Mouse (Mus musculus) limb, embryonic 15.5 days (tissue): Measurements from ENCODE around the gene Atg7. TPM values are rescaled to one million over a fixed set of nuclear protein-coding genes. Genes with fewer than 3 reads are reported as not detected.

Experiments
- ATAC-seq: fragments of 200-750 bp; cut with Nextera tagmentation; 2 replicates; pipeline ENCODE4 v1.8.0; 2017; ENCODE audit warnings: low read depth, moderate TSS enrichment; ENCODE audit not compliant: insufficient number of reproducible peaks, low FRiP score, low TSS enrichment
- H3K27ac ChIP-seq: fragments of 300-500 bp; sonication (generic); 2 replicates; pipeline ENCODE4 v1.5.1; 2015; ENCODE audit warnings: moderate library complexity, mild to moderate bottlenecking, inconsistent platforms
- H3K27me3 ChIP-seq: fragments of 300-500 bp; sonication (generic); 2 replicates; pipeline ENCODE4 v1.6.1; 2015; ENCODE audit warnings: inconsistent platforms
- H3K36me3 ChIP-seq: fragments of 300-500 bp; sonication (generic); 2 replicates; pipeline ENCODE4 v1.6.1; 2015; ENCODE audit warnings: inconsistent platforms
- H3K4me1 ChIP-seq: fragments of 300-500 bp; sonication (generic); 2 replicates; pipeline ENCODE4 v1.6.1; 2015; ENCODE audit warnings: inconsistent platforms
- H3K4me2 ChIP-seq: fragments of 300-500 bp; sonication (generic); 2 replicates; pipeline ENCODE4 v1.6.1; 2015; ENCODE audit warnings: mild to moderate bottlenecking, inconsistent platforms
- H3K4me3 ChIP-seq: fragments of 300-500 bp; sonication (generic); 2 replicates; pipeline ENCODE4 v1.5.1; 2015; ENCODE audit warnings: mild to moderate bottlenecking, inconsistent platforms
- H3K9ac ChIP-seq: fragments of 300-500 bp; sonication (generic); 2 replicates; pipeline ENCODE4 v1.6.1; 2015; ENCODE audit warnings: inconsistent platforms
- H3K9me3 ChIP-seq: fragments of 300-500 bp; sonication (generic); 2 replicates; pipeline ENCODE4 v1.6.1; 2016; ENCODE audit warnings: inconsistent platforms
- WGBS: fragments of 180-500 bp; shearing (Covaris S2); methylation state at CpG from one replicate; pipeline ENCODE4 v1.1.7; 2015; 5-methylcytosine and 5-hydroxymethylcytosine counted together
- polyA plus RNA-seq: library from polyadenylated mRNA; unstranded; fragments of >200 nt; fragmentation: Nextera tagmentation; extraction: Ambion mirVana; gene quantifications from 2 replicates; pipeline ENCODE4 v1.2.1, GENCODE M21; 2015

Gene Atg7
- polyA plus RNA-seq, 1 experiment from 2014 or later, result 19.5 TPM

GRCm38 (mm10) chr6:114833058-114833685, 190.3 kb downstream of the Atg7 start:
- peaks cover 15% of the 10 kb centered on the region for H3K4me1 ChIP-seq
- no peak overlapping the region for H3K4me3 ChIP-seq
- ATAC-seq, result no peak
- peak overlapping the region; percentile 54; the same call in 1 of the 2 replicates for H3K27ac ChIP-seq
- H3K9me3 ChIP-seq, result no peaks in the 10 kb centered on the region
- no peak overlapping the region for H3K4me2 ChIP-seq
- no peak overlapping the region for H3K9ac ChIP-seq
- H3K36me3 ChIP-seq, result no peaks in the 10 kb centered on the region
- no peaks in the 10 kb centered on the region for H3K27me3 ChIP-seq
- WGBS, result 69% methylated on average over 9 of the region's 9 CpGs

GRCm38 (mm10) chr6:114833791-114834346, 191.0 kb downstream of the Atg7 start:
- no peak overlapping the region for H3K9ac ChIP-seq
- H3K4me3 ChIP-seq, result no peak overlapping the region
- WGBS, result 62% methylated on average over 4 of the region's 4 CpGs
- H3K4me1 ChIP-seq, result peaks cover 17% of the 10 kb centered on the region
- ATAC-seq, result no peak; the same call in 1 of the 2 replicates
- H3K9me3 ChIP-seq, result no peaks in the 10 kb centered on the region
- no peaks in the 10 kb centered on the region for H3K36me3 ChIP-seq
- H3K27ac ChIP-seq, result peak overlapping the region; percentile 54; the same call in 1 of the 2 replicates
- no peak overlapping the region for H3K4me2 ChIP-seq
- no peaks in the 10 kb centered on the region for H3K27me3 ChIP-seq

GRCm38 (mm10) chr6:114835344-114835743, 192.4 kb downstream of the Atg7 start:
- Histone ChIP-seq H3K9me3 (no peaks in the 10 kb centered on the region), H3K4me1 (peaks cover 31% of the 10 kb centered on the region), H3K4me3 (no peak overlapping the region), H3K27ac (no peak overlapping the region), H3K27me3 (no peaks in the 10 kb centered on the region), H3K36me3 (no peaks in the 10 kb centered on the region), H3K9ac (no peak overlapping the region), H3K4me2 (no peak overlapping the region)
- WGBS, result 79% methylated on average over 7 of the region's 7 CpGs
- no peak for ATAC-seq

- H3K36me3 ChIP-seq, result no peaks in the 10 kb centered on the region
- 66% methylated on average over 1 of the region's 1 CpGs for WGBS
- no peak overlapping the region for H3K4me3 ChIP-seq
- no peak overlapping the region for H3K4me2 ChIP-seq
- no peak for ATAC-seq
- H3K9ac ChIP-seq, result no peak overlapping the region
- peaks cover 35% of the 10 kb centered on the region for H3K4me1 ChIP-seq
- no peaks in the 10 kb centered on the region for H3K27me3 ChIP-seq
- H3K27ac ChIP-seq, result no peak overlapping the region
- H3K9me3 ChIP-seq, result no peaks in the 10 kb centered on the region
Observed at GRCm38 (mm10) chr6:114835752-114836151, 192.9 kb downstream of the Atg7 start.

- no peak overlapping the region for H3K9ac ChIP-seq
- H3K36me3 ChIP-seq, result no peaks in the 10 kb centered on the region
- no peaks in the 10 kb centered on the region for H3K27me3 ChIP-seq
- no peak for ATAC-seq
- H3K9me3 ChIP-seq, result no peaks in the 10 kb centered on the region
- no peak overlapping the region for H3K4me3 ChIP-seq
- no peak overlapping the region for H3K27ac ChIP-seq
- no peak overlapping the region for H3K4me2 ChIP-seq
- peaks cover 42% of the 10 kb centered on the region for H3K4me1 ChIP-seq
- 83% methylated on average over 3 of the region's 3 CpGs for WGBS
Observed at GRCm38 (mm10) chr6:114836433-114836832, 193.5 kb downstream of the Atg7 start.

GRCm38 (mm10) chr6:114838872-114839271, 196.0 kb downstream of the Atg7 start:
- WGBS, result 79% methylated on average over 4 of the region's 4 CpGs
- Histone ChIP-seq H3K4me2 (no peak overlapping the region), H3K27ac (no peak overlapping the region), H3K4me1 (peaks cover 45% of the 10 kb centered on the region), H3K36me3 (no peaks in the 10 kb centered on the region), H3K27me3 (no peaks in the 10 kb centered on the region), H3K9ac (no peak overlapping the region), H3K9me3 (no peaks in the 10 kb centered on the region), H3K4me3 (no peak overlapping the region)
- ATAC-seq, result no peak

- no peak overlapping the region for H3K4me3 ChIP-seq
- peaks cover 40% of the 10 kb centered on the region for H3K4me1 ChIP-seq
- H3K4me2 ChIP-seq, result no peak overlapping the region
- no peaks in the 10 kb centered on the region for H3K9me3 ChIP-seq
- no peaks in the 10 kb centered on the region for H3K27me3 ChIP-seq
- no peaks in the 10 kb centered on the region for H3K36me3 ChIP-seq
- ATAC-seq, result no peak
- WGBS, result 85% methylated on average over 7 of the region's 7 CpGs
- H3K27ac ChIP-seq, result peak overlapping the region; percentile 43
- no peak overlapping the region for H3K9ac ChIP-seq
Observed at GRCm38 (mm10) chr6:114840012-114840411, 197.1 kb downstream of the Atg7 start.

- Histone ChIP-seq H3K36me3 (no peaks in the 10 kb centered on the region), H3K4me1 (peaks cover 46% of the 10 kb centered on the region), H3K4me2 (no peak overlapping the region), H3K4me3 (no peak overlapping the region), H3K9ac (no peak overlapping the region), H3K9me3 (no peaks in the 10 kb centered on the region), H3K27ac (peak overlapping the region; percentile 61), H3K27me3 (no peaks in the 10 kb centered on the region)
- WGBS, result 22% methylated on average over 3 of the region's 3 CpGs
- ATAC-seq, result no peak
Observed at GRCm38 (mm10) chr6:114842131-114842530, 199.2 kb downstream of the Atg7 start.

- H3K4me3 ChIP-seq, result no peak overlapping the region
- 0 out of 2 replicates have a peak overlapping the region, but pooled peaks have one; percentile 61 for H3K27ac ChIP-seq
- no peaks in the 10 kb centered on the region for H3K27me3 ChIP-seq
- H3K36me3 ChIP-seq, result no peaks in the 10 kb centered on the region
- H3K4me1 ChIP-seq, result peaks cover 50% of the 10 kb centered on the region
- WGBS, result 81% methylated on average over 2 of the region's 2 CpGs
- no peak overlapping the region for H3K4me2 ChIP-seq
- no peak overlapping the region for H3K9ac ChIP-seq
- no peaks in the 10 kb centered on the region for H3K9me3 ChIP-seq
- no peak for ATAC-seq
Observed at GRCm38 (mm10) chr6:114842863-114843262, 200.0 kb downstream of the Atg7 start.

GRCm38 (mm10) chr6:114846153-114846772, 203.4 kb downstream of the Atg7 start:
- ATAC-seq, result no peak
- Histone ChIP-seq H3K9me3 (no peaks in the 10 kb centered on the region), H3K4me1 (peaks cover 44% of the 10 kb centered on the region), H3K4me3 (no peak overlapping the region), H3K36me3 (no peaks in the 10 kb centered on the region), H3K4me2 (no peak overlapping the region), H3K27me3 (no peaks in the 10 kb centered on the region), H3K9ac (no peak overlapping the region), H3K27ac (no peak overlapping the region)
- WGBS, result 37% methylated on average over 4 of the region's 4 CpGs

GRCm38 (mm10) chr6:114847582-114848174, 204.8 kb downstream of the Atg7 start:
- Histone ChIP-seq H3K4me3 (no peak overlapping the region), H3K27ac (no peak overlapping the region), H3K36me3 (no peaks in the 10 kb centered on the region), H3K4me1 (peaks cover 40% of the 10 kb centered on the region), H3K9me3 (no peaks in the 10 kb centered on the region), H3K27me3 (no peaks in the 10 kb centered on the region), H3K9ac (no peak overlapping the region), H3K4me2 (no peak overlapping the region)
- 74% methylated on average over 12 of the region's 12 CpGs for whole genome bisulfite sequencing
- ATAC-seq, result no peak

GRCm38 (mm10) chr6:114848761-114849160, 205.9 kb downstream of the Atg7 start:
- no peak overlapping the region for H3K4me3 ChIP-seq
- H3K4me1 ChIP-seq, result peaks cover 49% of the 10 kb centered on the region
- no peaks in the 10 kb centered on the region for H3K36me3 ChIP-seq
- WGBS, result 44% methylated on average over 7 of the region's 7 CpGs
- no peak overlapping the region for H3K27ac ChIP-seq
- no peaks in the 10 kb centered on the region for H3K27me3 ChIP-seq
- H3K9me3 ChIP-seq, result no peaks in the 10 kb centered on the region
- no peak for ATAC-seq
- H3K9ac ChIP-seq, result no peak overlapping the region
- no peak overlapping the region for H3K4me2 ChIP-seq
